ENCODE assay signal across 9 mouse cellular contexts in the genomic region with DNA sequence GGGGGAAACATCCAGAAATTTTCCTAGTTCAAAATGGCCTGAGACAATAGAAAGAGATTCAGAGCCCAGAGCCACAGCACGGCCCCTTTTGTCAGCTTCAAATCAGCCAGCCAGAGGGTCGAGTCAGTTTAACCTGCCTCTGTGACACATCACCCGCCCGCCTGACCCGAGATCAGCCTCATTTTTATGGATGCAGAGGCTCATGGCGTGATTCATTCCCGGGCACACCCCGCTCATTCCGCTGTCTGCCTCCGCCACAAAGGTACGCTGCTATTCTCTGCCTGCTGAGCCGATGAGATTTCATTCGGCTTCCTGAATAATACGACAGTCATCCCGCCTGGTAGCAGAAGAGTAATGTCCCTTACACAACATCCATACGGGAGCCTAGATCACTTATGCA.
DNase-seq lines count a peak whose midpoint lies in the region; ATAC-seq and TF ChIP-seq lines count a peak whose summit lies in the region.
"Had no signal": no experiment of that assay in that cellular context is flagged by ENCODE, and none has a peak within 500 bp of the region (broad histone marks: within the 10 kb centered on the region; RNA-seq: fewer than 3 reads in every experiment).

No protein-coding gene starts in this region.

- no peak overlapping the region for H3K27ac ChIP-seq in lung, embryonic 15.5 days
- H3K27ac ChIP-seq in intestine, embryonic 15.5 days, result 0 out of 2 replicates have a peak overlapping the region, but pooled peaks have one; percentile 32
- H3K27ac ChIP-seq in midbrain, postnatal 0 days (ENCODE audit: low read depth, low read length), result peak overlapping the region; percentile 95

- DNase-seq in adrenal gland, adult 2 months, result peak; percentile 14
- no peak for DNase-seq in adrenal gland, postnatal 4 days (ENCODE audit: low spot score in 2 of 2)
- no peak for DNase-seq in lung, postnatal 4 days
- peak; percentile 66 for DNase-seq in midbrain, postnatal 0 days (ENCODE audit: low spot score)
- no peak for DNase-seq in spleen, postnatal 4 days (ENCODE audit: low spot score in 2 of 2)
- DNase-seq in ovary, adult 18-20 months (ENCODE audit: low spot score), result no peak

- peak overlapping the region; percentile 63 for H3K4me2 ChIP-seq in lung, embryonic 15.5 days
- H3K4me2 ChIP-seq in intestine, embryonic 15.5 days (replicated peaks), result peak overlapping the region; percentile 54
- peak overlapping the region; percentile 45 for H3K4me2 ChIP-seq in midbrain, postnatal 0 days (ENCODE audit: low read depth, low read length, poor library complexity, severe bottlenecking)

- no peak for ATAC-seq in lung, embryonic 15.5 days (ENCODE audit: borderline replicate concordance, extremely low read depth, low FRiP score, low TSS enrichment)
- peak; percentile 79 for ATAC-seq in intestine, embryonic 15.5 days
- ATAC-seq in midbrain, postnatal 0 days (ENCODE audit: low FRiP score), result 0 out of 2 replicates have a peak, but pooled peaks have one; percentile 47

- peak overlapping the region; percentile 30 for H3K4me3 ChIP-seq in lung, embryonic 15.5 days
- H3K4me3 ChIP-seq in intestine, embryonic 15.5 days (replicated peaks), result peak overlapping the region; percentile 22
- peak overlapping the region; percentile 14; the same call in 1 of the 2 replicates for H3K4me3 ChIP-seq in midbrain, postnatal 0 days (ENCODE audit: low read depth, low read length)
- H3K4me3 ChIP-seq: erythroblast, embryonic 14.5 days had no signal

- H3K36me3 ChIP-seq in lung, embryonic 15.5 days, result no peaks in the 10 kb centered on the region
- no peaks in the 10 kb centered on the region for H3K36me3 ChIP-seq in intestine, embryonic 15.5 days
- H3K36me3 ChIP-seq in midbrain, postnatal 0 days (ENCODE audit: insufficient read depth, low read length), result no peaks in the 10 kb centered on the region

- no peaks in the 10 kb centered on the region for H3K9me3 ChIP-seq in lung, embryonic 15.5 days
- no peaks in the 10 kb centered on the region for H3K9me3 ChIP-seq in intestine, embryonic 15.5 days
- H3K9me3 ChIP-seq in midbrain, postnatal 0 days (ENCODE audit: low read length), result no peaks in the 10 kb centered on the region

- peaks cover 6% of the 10 kb centered on the region; the same call in 1 of the 2 replicates for H3K4me1 ChIP-seq in lung, embryonic 15.5 days
- peaks cover 16% of the 10 kb centered on the region; the same call in 1 of the 2 replicates for H3K4me1 ChIP-seq in intestine, embryonic 15.5 days (replicated peaks)
- 0 out of 2 replicates have a peak, but pooled peaks cover 6% of the 10 kb centered on the region for H3K4me1 ChIP-seq in midbrain, postnatal 0 days (ENCODE audit: insufficient read depth, low read length)

- H3K27me3 ChIP-seq in lung, embryonic 15.5 days, result peaks cover 12% of the 10 kb centered on the region; the same call in 1 of the 2 replicates
- H3K27me3 ChIP-seq in intestine, embryonic 15.5 days (replicated peaks), result no peaks in the 10 kb centered on the region
- H3K27me3 ChIP-seq in midbrain, postnatal 0 days (ENCODE audit: insufficient read depth, low read length), result no peaks in the 10 kb centered on the region

- H3K9ac ChIP-seq in lung, embryonic 15.5 days, result 0 out of 2 replicates have a peak overlapping the region, but pooled peaks have one; percentile 11
- H3K9ac ChIP-seq in intestine, embryonic 15.5 days, result 0 out of 2 replicates have a peak overlapping the region, but pooled peaks have one; percentile 33
- H3K9ac ChIP-seq in midbrain, postnatal 0 days (replicated peaks; ENCODE audit: low read length, poor library complexity, severe bottlenecking), result peak overlapping the region; percentile 51

- no peak for TF ChIP-seq CTCF in midbrain, postnatal 0 days (IDR thresholded peaks at IDR 0.05)

- WGBS in lung, embryonic 15.5 days, result 18% methylated on average over 16 of the region's 16 CpGs
- WGBS in intestine, embryonic 15.5 days, result 11% methylated on average over 16 of the region's 16 CpGs
- 3% methylated on average over 16 of the region's 16 CpGs for WGBS in midbrain, postnatal 0 days

Comparison
In these comparisons a context has a peak if more than half of its experiments do, and no peak if none do; other contexts are left out.
1. DNase-seq: peak in adrenal gland, adult 2 months (single experiment) and midbrain, postnatal 0 days (single experiment); none in adrenal gland, postnatal 4 days (0 of 2), lung, postnatal 4 days (0 of 2), spleen, postnatal 4 days (0 of 2) and ovary, adult 18-20 months (single experiment).
2. Peak in every context shown above with its lines, with median percentiles within 50 percentile points of each other: H3K4me2 ChIP-seq, H3K4me3 ChIP-seq and H3K9ac ChIP-seq.